In the genomic region with DNA sequence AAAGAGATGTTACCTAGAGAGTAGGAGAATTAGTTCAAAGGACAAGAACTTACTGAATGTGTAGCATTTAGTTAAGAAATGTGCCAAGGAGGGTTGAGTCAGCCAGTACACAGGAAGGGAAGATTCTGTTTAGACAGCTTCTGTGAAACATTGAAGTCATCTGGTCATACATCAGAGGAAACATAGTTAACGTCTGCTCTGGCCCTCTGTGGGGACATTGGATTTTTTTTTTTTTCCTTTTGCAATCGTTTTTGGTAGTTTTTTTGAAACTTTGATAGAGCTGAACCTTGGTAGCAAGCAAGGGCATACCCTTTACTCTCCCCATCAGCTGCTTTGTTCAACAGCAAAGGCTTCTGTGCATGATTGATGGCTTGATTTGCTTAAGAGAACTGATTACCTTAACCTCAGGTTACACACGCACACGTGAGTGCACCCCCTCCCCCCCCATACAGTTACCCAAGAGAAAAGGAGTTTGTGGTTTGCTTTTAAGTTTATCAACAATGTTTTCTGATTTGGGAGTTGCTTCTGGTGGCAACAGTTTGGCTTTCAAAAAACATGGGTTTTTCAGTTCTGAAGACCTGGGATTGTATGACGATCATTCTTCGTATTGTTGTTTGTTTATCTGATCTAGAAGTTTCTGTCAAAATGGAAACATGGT, we compare ENCODE assay signal across 8 mouse cellular contexts. TPM values are rescaled to one million over a fixed set of nuclear protein-coding genes. Genes with fewer than 3 reads are reported as not detected.
DNase-seq lines count a peak whose midpoint lies in the region; ATAC-seq and TF ChIP-seq lines count a peak whose summit lies in the region.

No protein-coding gene starts in this region.

- TF ChIP-seq CTCF in stomach, postnatal 0 days (IDR thresholded peaks at IDR 0.05; ENCODE audit: low read depth) = no peak

- no peaks in the 10 kb centered on the region for H3K36me3 ChIP-seq in neural tube, embryonic 11.5 days (ENCODE audit: control insufficient read depth, insufficient read depth, low read length)
- no peaks in the 10 kb centered on the region for H3K36me3 ChIP-seq in forebrain, embryonic 13.5 days (ENCODE audit: poor library complexity, severe bottlenecking)
- no peaks in the 10 kb centered on the region for H3K36me3 ChIP-seq in limb, embryonic 14.5 days (ENCODE audit: control insufficient read depth, insufficient read depth, low read length)
- no peaks in the 10 kb centered on the region for H3K36me3 ChIP-seq in stomach, postnatal 0 days (ENCODE audit: control insufficient read depth, insufficient read depth, low read length)

- ATAC-seq in neural tube, embryonic 11.5 days (ENCODE audit: insufficient read depth, low FRiP score, low TSS enrichment) = no peak
- ATAC-seq in forebrain, embryonic 13.5 days = no peak
- no peak for ATAC-seq in limb, embryonic 14.5 days (ENCODE audit: low FRiP score, low read depth)
- ATAC-seq in stomach, postnatal 0 days (ENCODE audit: low FRiP score, low TSS enrichment) = no peak

- WGBS in neural tube, embryonic 11.5 days = 56% methylated on average over 6 of the region's 6 CpGs
- WGBS in forebrain, embryonic 13.5 days = 64% methylated on average over 6 of the region's 6 CpGs
- 47% methylated on average over 6 of the region's 6 CpGs for WGBS in limb, embryonic 14.5 days
- 28% methylated on average over 6 of the region's 6 CpGs for WGBS in stomach, postnatal 0 days

- H3K9me3 ChIP-seq in neural tube, embryonic 11.5 days (ENCODE audit: control insufficient read depth, low read length) = no peaks in the 10 kb centered on the region
- H3K9me3 ChIP-seq in forebrain, embryonic 13.5 days (replicated peaks) = no peaks in the 10 kb centered on the region
- H3K9me3 ChIP-seq in limb, embryonic 14.5 days (ENCODE audit: control insufficient read depth, low read length) = no peaks in the 10 kb centered on the region
- H3K9me3 ChIP-seq in stomach, postnatal 0 days (ENCODE audit: control insufficient read depth, low read length) = no peaks in the 10 kb centered on the region

- H3K4me1 ChIP-seq in neural tube, embryonic 11.5 days (ENCODE audit: control insufficient read depth, insufficient read depth, low read length) = peaks cover 11% of the 10 kb centered on the region; the same call in 1 of the 2 replicates
- peaks cover 17% of the 10 kb centered on the region for H3K4me1 ChIP-seq in forebrain, embryonic 13.5 days
- peaks cover 12% of the 10 kb centered on the region for H3K4me1 ChIP-seq in limb, embryonic 14.5 days (ENCODE audit: control insufficient read depth, insufficient read depth, low read length)
- H3K4me1 ChIP-seq in stomach, postnatal 0 days (replicated peaks; ENCODE audit: control insufficient read depth, insufficient read depth) = no peaks in the 10 kb centered on the region

- TF ChIP-seq EP300 in stomach, postnatal 0 days (optimal IDR thresholded peaks at IDR 0.05) = no peak

- no peaks in the 10 kb centered on the region for H3K27me3 ChIP-seq in neural tube, embryonic 11.5 days (ENCODE audit: control insufficient read depth, insufficient read depth, low read length)
- H3K27me3 ChIP-seq in forebrain, embryonic 13.5 days = no peaks in the 10 kb centered on the region
- no peaks in the 10 kb centered on the region for H3K27me3 ChIP-seq in limb, embryonic 14.5 days (ENCODE audit: control insufficient read depth, insufficient read depth, low read length)
- no peaks in the 10 kb centered on the region for H3K27me3 ChIP-seq in stomach, postnatal 0 days (ENCODE audit: control insufficient read depth, insufficient read depth, low read length)

- no peak overlapping the region for H3K9ac ChIP-seq in neural tube, embryonic 11.5 days (ENCODE audit: low read length)
- peak overlapping the region; percentile 12; the same call in 1 of the 2 replicates for H3K9ac ChIP-seq in forebrain, embryonic 13.5 days
- no peak overlapping the region; the same call in 1 of the 2 replicates for H3K9ac ChIP-seq in limb, embryonic 14.5 days (ENCODE audit: low read depth, low read length, severe bottlenecking)
- H3K9ac ChIP-seq in stomach, postnatal 0 days (ENCODE audit: low read length) = no peak overlapping the region

- H3K4me2 ChIP-seq in neural tube, embryonic 11.5 days (ENCODE audit: low read depth) = peak overlapping the region; percentile 90
- peak overlapping the region; percentile 90 for H3K4me2 ChIP-seq in forebrain, embryonic 13.5 days
- peak overlapping the region; percentile 79 for H3K4me2 ChIP-seq in limb, embryonic 14.5 days (replicated peaks; ENCODE audit: low read depth, low read length, severe bottlenecking)
- H3K4me2 ChIP-seq in stomach, postnatal 0 days (replicated peaks; ENCODE audit: low read depth) = peak overlapping the region; percentile 82

- H3K4me3 ChIP-seq in neural tube, embryonic 11.5 days (ENCODE audit: low read depth, low read length) = peak overlapping the region; percentile 79; the same call in 1 of the 2 replicates
- H3K4me3 ChIP-seq in forebrain, embryonic 13.5 days = peak overlapping the region; percentile 83
- H3K4me3 ChIP-seq in limb, embryonic 14.5 days (replicated peaks; ENCODE audit: low read length) = peak overlapping the region; percentile 81
- H3K4me3 ChIP-seq in stomach, postnatal 0 days (ENCODE audit: low read depth, low read length) = peak overlapping the region; percentile 91

- no peak overlapping the region for H3K27ac ChIP-seq in neural tube, embryonic 11.5 days (ENCODE audit: low read depth, low read length)
- H3K27ac ChIP-seq in forebrain, embryonic 13.5 days = no peak overlapping the region
- no peak overlapping the region for H3K27ac ChIP-seq in limb, embryonic 14.5 days (replicated peaks; ENCODE audit: low read depth, low read length)
- H3K27ac ChIP-seq in stomach, postnatal 0 days (replicated peaks) = peak overlapping the region; percentile 3; the same call in 1 of the 2 replicates

- no peak for DNase-seq in neural tube, embryonic 11.5 days (ENCODE audit: low spot score)
- DNase-seq in neural tube, embryonic 10.5 days (ENCODE audit: extremely low spot score, low spot score) = no peak
- no peak for DNase-seq in limb, embryonic 14.5 days (ENCODE audit: low spot score)
- DNase-seq in stomach, postnatal 0 days (ENCODE audit: low spot score) = no peak
- no peak for DNase-seq in spleen, postnatal 14 days (ENCODE audit: low spot score in 2 of 2)
- no peak for DNase-seq in layer of hippocampus, postnatal 25 days (ENCODE audit: extremely low spot score in 1 of 2, low spot score in 1 of 2)
- no peak for DNase-seq in left cerebral cortex, adult 9 months (ENCODE audit: low spot score in 2 of 2)

- TF ChIP-seq POLR2A in limb, embryonic 14.5 days (IDR thresholded peaks at IDR 0.05; ENCODE audit: borderline replicate concordance, extremely low read depth, insufficient read depth, insufficient read length) = no peak

RNA-seq across cellular contexts. Expression of a gene that starts 1.4 kb away (rescaled TPM):
- polyA plus RNA-seq in neural tube, embryonic 11.5 days (2014; fragmentation: Nextera tagmentation; extraction: Ambion mirVana) = 13.5 and 14.5 TPM in 2 replicates
- 17.0 and 17.5 TPM in 2 replicates for polyA plus RNA-seq in forebrain, embryonic 13.5 days (2015; fragmentation: Nextera tagmentation; extraction: Ambion mirVana)
- polyA plus RNA-seq in limb, embryonic 14.5 days (2012; rRNA removed) = 10.1 and 11.4 TPM in 2 replicates
- 23.0 and 24.0 TPM in 2 replicates for polyA plus RNA-seq in limb, embryonic 14.5 days (2014; fragmentation: Nextera tagmentation; extraction: Ambion mirVana)
- polyA plus RNA-seq in stomach, postnatal 0 days (2015; fragmentation: Nextera tagmentation; extraction: Ambion mirVana) = 17.9 and 20.2 TPM in 2 replicates
- 10 to 100 TPM; 31.7 to 33.4 TPM for total RNA-seq in layer of hippocampus, postnatal 25 days (2021)
